Mouse (Mus musculus): ENCODE results near the gene Sorl1.

- TF ChIP-seq CTCF (IDR thresholded peaks at IDR 0.05; ENCODE audit: low read depth) (no peak), EP300 (IDR thresholded peaks at IDR 0.05; ENCODE audit: low read depth) (no peak)
Observed at GRCm38 (mm10) chr9:42075241-42075640, 48.9 kb downstream of the Sorl1 start.
